Mouse (Mus musculus) forebrain, embryonic 14.5 days (tissue): Measurements from ENCODE around the gene Smim17. TPM values are rescaled to one million over a fixed set of nuclear protein-coding genes. Genes with fewer than 3 reads are reported as not detected.

ENCODE experiments used
- ATAC-seq: fragments of 200-750 bp; cut with Nextera tagmentation; 2 replicates; pipeline ENCODE4 v1.8.0; 2017; ENCODE audit warnings: mild to moderate bottlenecking, moderate library complexity
- DNase-seq: peaks from one replicate; pipeline ENCODE4 v3.0.0-alpha.2; 2015; ENCODE audit warnings: low spot score
- H3K27ac ChIP-seq: fragments of 300-500 bp; sonication (generic); 2 replicates; pipeline ENCODE4 v1.5.1; 2014; ENCODE audit warnings: low read depth, mild to moderate bottlenecking, control low read depth, low read length, moderate library complexity
- H3K27me3 ChIP-seq: fragments of 300-500 bp; sonication (generic); replicated peaks from 2 replicates; pipeline ENCODE4 v1.6.1; 2014; ENCODE audit warnings: low read length, control low read depth, mixed read lengths; ENCODE audit not compliant: control insufficient read depth, insufficient read depth
- H3K36me3 ChIP-seq: fragments of 300-500 bp; sonication (generic); 2 replicates; pipeline ENCODE4 v1.6.1; 2014; ENCODE audit warnings: low read length, control low read depth; ENCODE audit not compliant: control insufficient read depth, insufficient read depth
- H3K4me1 ChIP-seq: fragments of 300-500 bp; sonication (generic); 2 replicates; pipeline ENCODE4 v1.6.1; 2014; ENCODE audit warnings: antibody characterized with exemption, low read length, control low read depth; ENCODE audit not compliant: control insufficient read depth, insufficient read depth
- H3K4me2 ChIP-seq: fragments of 300-500 bp; sonication (generic); 2 replicates; pipeline ENCODE4 v1.6.1; 2014; ENCODE audit warnings: mild to moderate bottlenecking, control low read depth, low read length
- H3K4me3 ChIP-seq: fragments of 300-500 bp; sonication (generic); 2 replicates; pipeline ENCODE4 v1.5.1; 2014; ENCODE audit warnings: low read depth, low read length, control low read depth
- H3K9ac ChIP-seq: fragments of 300-500 bp; sonication (generic); 2 replicates; pipeline ENCODE4 v1.6.1; 2014; ENCODE audit warnings: mild to moderate bottlenecking, low read length, control low read depth, moderate library complexity
- H3K9me3 ChIP-seq: fragments of 300-500 bp; sonication (generic); replicated peaks from 2 replicates; pipeline ENCODE4 v1.6.1; 2016; ENCODE audit warnings: low read length, control low read depth, mixed read lengths; ENCODE audit not compliant: control insufficient read depth
- WGBS: fragments of 180-500 bp; shearing (Covaris S2); extraction: QIAGEN DNeasy Blood & Tissue Kit; methylation state at CpG from one replicate; pipeline ENCODE4 v1.1.7; 2014; 5-methylcytosine and 5-hydroxymethylcytosine counted together
- polyA plus RNA-seq: library from polyadenylated mRNA; unstranded; fragments of >200 nt; fragmentation: Nextera tagmentation; extraction: Ambion mirVana; gene quantifications from 2 replicates; pipeline ENCODE4 v1.2.1, GENCODE M21; 2014

The Smim17 gene
- polyA plus RNA-seq: 3.0 and 3.5 TPM in 2 replicates

- H3K4me3 ChIP-seq: peak within 1 kb of the TSS; percentile 41
- H3K4me2 ChIP-seq: peak within 1 kb of the TSS; percentile 59
- DNase-seq (peak; percentile 82), ATAC-seq (peak; percentile 94)
- peak within 1 kb of the TSS; percentile 61 for H3K9ac ChIP-seq
- peaks cover 23% of the 10 kb centered on the region for H3K36me3 ChIP-seq
- WGBS: 29% methylated on average over 25 of the region's 25 CpGs
- H3K27ac ChIP-seq: no peak within 1 kb of the TSS; the same call in 1 of the 2 replicates
- H3K27me3 ChIP-seq: no peaks in the 10 kb centered on the region
- no peaks in the 10 kb centered on the region for H3K4me1 ChIP-seq
- H3K9me3 ChIP-seq: no peaks in the 10 kb centered on the region
Measured at GRCm38 (mm10) chr7:6397996-6398975, at the start of gene Smim17. Gene Smim17 (plus strand): TSS chr7:6398715.

GRCm38 (mm10) chr7:6358121-6358520 is 40.4 kb upstream of the Smim17 start:
- WGBS: 69% methylated on average over 2 of the region's 2 CpGs

GRCm38 (mm10) chr7:6358937-6359590 is 39.5 kb upstream of the Smim17 start:
- ATAC-seq: no peak
- H3K36me3 ChIP-seq: 0 out of 2 replicates have a peak, but pooled peaks cover 8% of the 10 kb centered on the region
- H3K4me1 ChIP-seq: peaks cover 6% of the 10 kb centered on the region; the same call in 1 of the 2 replicates
- no peak overlapping the region for H3K9ac ChIP-seq
- H3K27me3 ChIP-seq: no peaks in the 10 kb centered on the region
- H3K9me3 ChIP-seq: no peaks in the 10 kb centered on the region
- DNase-seq: peak; percentile 91
- no peak overlapping the region for H3K4me2 ChIP-seq
- H3K4me3 ChIP-seq: no peak overlapping the region
- peak overlapping the region; percentile 40; the same call in 1 of the 2 replicates for H3K27ac ChIP-seq
- 53% methylated on average over 10 of the region's 10 CpGs for WGBS

More at GRCm38 (mm10) chr7:6358121-6358520, 40.4 kb upstream of the Smim17 start:
- no peaks in the 10 kb centered on the region for H3K27me3 ChIP-seq
- H3K9me3 ChIP-seq: no peaks in the 10 kb centered on the region
- no peak overlapping the region for H3K4me2 ChIP-seq
- peaks cover 17% of the 10 kb centered on the region; the same call in 1 of the 2 replicates for H3K36me3 ChIP-seq
- no peak overlapping the region for H3K9ac ChIP-seq
- H3K4me1 ChIP-seq: no peaks in the 10 kb centered on the region
- no peak overlapping the region for H3K4me3 ChIP-seq
- DNase-seq: no peak
- ATAC-seq: no peak
- no peak overlapping the region for H3K27ac ChIP-seq

- Histone ChIP-seq H3K27ac (no peak overlapping the region), H3K36me3 (no peaks in the 10 kb centered on the region), H3K27me3 (no peaks in the 10 kb centered on the region), H3K9ac (no peak overlapping the region), H3K4me1 (peaks cover 6% of the 10 kb centered on the region; the same call in 1 of the 2 replicates), H3K9me3 (no peaks in the 10 kb centered on the region), H3K4me3 (no peak overlapping the region), H3K4me2 (no peak overlapping the region)
- ATAC-seq: no peak
- WGBS: 13% methylated on average over 9 of the region's 9 CpGs
- no peak for DNase-seq
Measured at GRCm38 (mm10) chr7:6360477-6361060, 37.9 kb upstream of the Smim17 start.

GRCm38 (mm10) chr7:6361756-6362155 is 36.8 kb upstream of the Smim17 start:
- WGBS: 25% methylated on average over 7 of the region's 7 CpGs
- H3K4me2 ChIP-seq: peak overlapping the region; percentile 58
- H3K27me3 ChIP-seq: no peaks in the 10 kb centered on the region
- no peaks in the 10 kb centered on the region for H3K36me3 ChIP-seq
- H3K9ac ChIP-seq: peak overlapping the region; percentile 58
- H3K9me3 ChIP-seq: no peaks in the 10 kb centered on the region
- no peak for ATAC-seq
- H3K27ac ChIP-seq: peak overlapping the region; percentile 94
- peak; percentile 19 for DNase-seq
- peak overlapping the region; percentile 41 for H3K4me3 ChIP-seq
- peaks cover 6% of the 10 kb centered on the region; the same call in 1 of the 2 replicates for H3K4me1 ChIP-seq

- ATAC-seq (peak; percentile 92), DNase-seq (peak; percentile 99)
- WGBS: under 1% methylated on average over 38 of the region's 38 CpGs
- peak overlapping the region; percentile 60 for H3K9ac ChIP-seq
- no peaks in the 10 kb centered on the region for H3K9me3 ChIP-seq
- H3K4me1 ChIP-seq: peaks cover 6% of the 10 kb centered on the region; the same call in 1 of the 2 replicates
- H3K27ac ChIP-seq: peak overlapping the region; percentile 94
- no peaks in the 10 kb centered on the region for H3K36me3 ChIP-seq
- peak overlapping the region; percentile 41 for H3K4me3 ChIP-seq
- H3K4me2 ChIP-seq: peak overlapping the region; percentile 58
- H3K27me3 ChIP-seq: no peaks in the 10 kb centered on the region
Measured at GRCm38 (mm10) chr7:6362268-6363046, 36.1 kb upstream of the Smim17 start.

GRCm38 (mm10) chr7:6363047-6363488 is 35.4 kb upstream of the Smim17 start, which contains the start of gene Zfp78:
Gene Zfp78 (plus strand): TSS chr7:6363280.
- H3K27me3 ChIP-seq: no peaks in the 10 kb centered on the region

GRCm38 (mm10) chr7:6364761-6365160 is 33.8 kb upstream of the Smim17 start:
- Histone ChIP-seq H3K4me2 (no peak overlapping the region), H3K27me3 (no peaks in the 10 kb centered on the region), H3K9ac (no peak overlapping the region), H3K4me1 (peaks cover 6% of the 10 kb centered on the region; the same call in 1 of the 2 replicates), H3K9me3 (no peaks in the 10 kb centered on the region), H3K27ac (no peak overlapping the region), H3K36me3 (no peaks in the 10 kb centered on the region), H3K4me3 (no peak overlapping the region)
- WGBS: 37% methylated on average over 1 of the region's 1 CpGs
- ATAC-seq (no peak), DNase-seq (no peak)

More at GRCm38 (mm10) chr7:6363047-6363488, 35.4 kb upstream of the Smim17 start, which contains the start of gene Zfp78:
- peak within 1 kb of the TSS; percentile 58 for H3K4me2 ChIP-seq
- peak within 1 kb of the TSS; percentile 41 for H3K4me3 ChIP-seq
- DNase-seq: peak; percentile 98
- no peaks in the 10 kb centered on the region for H3K9me3 ChIP-seq
- WGBS: under 1% methylated on average over 23 of the region's 23 CpGs
- peak within 1 kb of the TSS; percentile 60 for H3K9ac ChIP-seq
- peak within 1 kb of the TSS; percentile 94 for H3K27ac ChIP-seq
- no peaks in the 10 kb centered on the region for H3K36me3 ChIP-seq
- H3K4me1 ChIP-seq: peaks cover 6% of the 10 kb centered on the region; the same call in 1 of the 2 replicates
- ATAC-seq: peak; percentile 84
